Mouse (Mus musculus) hindbrain, postnatal 0 days (tissue): ENCODE data around the gene Dexi. TPM values are rescaled to one million over a fixed set of nuclear protein-coding genes. Genes with fewer than 3 reads are reported as not detected.

Experiments used
- ATAC-seq: fragments of 200-750 bp; cut with Nextera tagmentation; 2 replicates; pipeline ENCODE4 v1.8.0; 2017; ENCODE audit warnings: mild to moderate bottlenecking, moderate TSS enrichment, moderate library complexity
- DNase-seq: peaks from one replicate; pipeline ENCODE4 v3.0.0-alpha.2; 2015; ENCODE audit warnings: low spot score
- H3K27ac ChIP-seq: fragments of 300-500 bp; sonication (generic); 2 replicates; pipeline ENCODE4 v1.5.1; 2014; ENCODE audit warnings: mild to moderate bottlenecking
- H3K27me3 ChIP-seq: fragments of 300-500 bp; sonication (generic); 2 replicates; pipeline ENCODE4 v1.6.1; 2014; ENCODE audit warnings: low read length, mixed read lengths; ENCODE audit not compliant: insufficient read depth
- H3K36me3 ChIP-seq: fragments of 300-500 bp; sonication (generic); 2 replicates; pipeline ENCODE4 v1.6.1; 2014; ENCODE audit warnings: low read length, mixed read lengths; ENCODE audit not compliant: insufficient read depth
- H3K4me1 ChIP-seq: fragments of 300-500 bp; sonication (generic); 2 replicates; pipeline ENCODE4 v1.6.1; 2014; ENCODE audit warnings: antibody characterized with exemption, low read length, mixed read lengths; ENCODE audit not compliant: insufficient read depth
- H3K4me2 ChIP-seq: fragments of 300-500 bp; sonication (generic); 2 replicates; pipeline ENCODE4 v1.6.1; 2014; ENCODE audit warnings: low read depth, mild to moderate bottlenecking, low read length, moderate library complexity, mixed read lengths
- H3K4me3 ChIP-seq: fragments of 300-500 bp; sonication (generic); 2 replicates; pipeline ENCODE4 v1.5.1; 2014; ENCODE audit warnings: low read length
- H3K9ac ChIP-seq: fragments of 300-500 bp; sonication (generic); replicated peaks from 2 replicates; pipeline ENCODE4 v1.6.1; 2014; ENCODE audit warnings: mild to moderate bottlenecking, low read length, moderate library complexity, mixed read lengths
- H3K9me3 ChIP-seq: fragments of 300-500 bp; sonication (generic); 2 replicates; pipeline ENCODE4 v1.6.1; 2016; ENCODE audit warnings: low read length, mixed read lengths
- CTCF ChIP-seq: IDR thresholded peaks from 2 replicates; pipeline ENCODE4 v1.5.1; 2016; ENCODE audit warnings: antibody characterized with exemption, control low read depth, low read depth
- WGBS: fragments of 180-500 bp; shearing (Covaris S2); extraction: QIAGEN DNeasy Blood & Tissue Kit; methylation state at CpG from one replicate; pipeline ENCODE4 v1.1.7; 2014; 5-methylcytosine and 5-hydroxymethylcytosine counted together
- polyA plus RNA-seq: library from polyadenylated mRNA; unstranded; fragments of >200 nt; fragmentation: Nextera tagmentation; extraction: Ambion mirVana; gene quantifications from 2 replicates; pipeline ENCODE4 v1.2.1, GENCODE M21; 2015
- total RNA-seq: library from RNA; depleted of rRNA; stranded (reverse); fragments of >200 nt; gene quantifications from 2 replicates; pipeline ENCODE4 v1.2.3, GENCODE M21; 2014

Dexi gene
- total and polyA plus RNA-seq, 2 experiments from 2014 or later, result 21.6 to 50.7 TPM

- Histone ChIP-seq H3K27me3 (no peaks in the 10 kb centered on the region), H3K9me3 (no peaks in the 10 kb centered on the region), H3K4me3 (no peak within 1 kb of the TSS), H3K36me3 (no peaks in the 10 kb centered on the region), H3K4me2 (no peak within 1 kb of the TSS), H3K9ac (no peak within 1 kb of the TSS), H3K27ac (no peak within 1 kb of the TSS), H3K4me1 (no peaks in the 10 kb centered on the region)
- no peak for ATAC-seq
- TF ChIP-seq CTCF, result no peak
- DNase-seq, result no peak
- 84% methylated on average over 5 of the region's 5 CpGs for WGBS
Measured at GRCm38 (mm10) chr16:10479857-10480256, 63.0 kb downstream of the Dexi start, which contains the start of gene Ciita. Gene Ciita, plus strand, starts transcription at chr16:10480059.

- ATAC-seq, result no peak
- Histone ChIP-seq H3K36me3 (no peaks in the 10 kb centered on the region), H3K4me1 (no peaks in the 10 kb centered on the region), H3K4me2 (no peak overlapping the region), H3K4me3 (no peak overlapping the region), H3K27me3 (no peaks in the 10 kb centered on the region), H3K9me3 (no peaks in the 10 kb centered on the region), H3K27ac (no peak overlapping the region), H3K9ac (no peak overlapping the region)
- no peak for TF ChIP-seq CTCF
- no peak for DNase-seq
- 80% methylated on average over 2 of the region's 2 CpGs for WGBS
Measured at GRCm38 (mm10) chr16:10475919-10476318, 66.9 kb downstream of the Dexi start.

GRCm38 (mm10) chr16:10474956-10475355, 67.9 kb downstream of the Dexi start:
- H3K27me3 ChIP-seq, result no peaks in the 10 kb centered on the region
- ATAC-seq (no peak), DNase-seq (no peak)
- H3K4me1 ChIP-seq, result no peaks in the 10 kb centered on the region
- TF ChIP-seq CTCF, result no peak
- H3K4me3 ChIP-seq, result no peak overlapping the region
- no peak overlapping the region for H3K4me2 ChIP-seq
- no peak overlapping the region for H3K27ac ChIP-seq
- no peaks in the 10 kb centered on the region for H3K36me3 ChIP-seq
- no peak overlapping the region for H3K9ac ChIP-seq
- 73% methylated on average over 3 of the region's 3 CpGs for WGBS
- no peaks in the 10 kb centered on the region for H3K9me3 ChIP-seq

GRCm38 (mm10) chr16:10471950-10472349, 70.9 kb downstream of the Dexi start:
- Histone ChIP-seq H3K9me3 (no peaks in the 10 kb centered on the region), H3K4me1 (no peaks in the 10 kb centered on the region), H3K36me3 (no peaks in the 10 kb centered on the region), H3K27me3 (no peaks in the 10 kb centered on the region), H3K4me2 (no peak overlapping the region), H3K4me3 (no peak overlapping the region), H3K9ac (no peak overlapping the region), H3K27ac (no peak overlapping the region)
- no peak for ATAC-seq
- 94% methylated on average over 3 of the region's 3 CpGs for WGBS
- TF ChIP-seq CTCF, result no peak
- DNase-seq, result no peak

GRCm38 (mm10) chr16:10468201-10468600, 74.7 kb downstream of the Dexi start:
- no peaks in the 10 kb centered on the region for H3K4me1 ChIP-seq
- no peak for TF ChIP-seq CTCF
- ATAC-seq, result no peak
- H3K27me3 ChIP-seq, result no peaks in the 10 kb centered on the region
- no peak overlapping the region for H3K9ac ChIP-seq
- no peak overlapping the region for H3K27ac ChIP-seq
- H3K4me2 ChIP-seq, result no peak overlapping the region
- 59% methylated on average over 1 of the region's 1 CpGs for WGBS
- H3K36me3 ChIP-seq, result no peaks in the 10 kb centered on the region
- DNase-seq, result no peak
- H3K9me3 ChIP-seq, result no peaks in the 10 kb centered on the region
- H3K4me3 ChIP-seq, result no peak overlapping the region

GRCm38 (mm10) chr16:10467391-10468107, 75.3 kb downstream of the Dexi start:
- H3K27me3 ChIP-seq, result no peaks in the 10 kb centered on the region
- no peak overlapping the region for H3K4me3 ChIP-seq
- no peak for DNase-seq
- no peaks in the 10 kb centered on the region for H3K9me3 ChIP-seq
- H3K27ac ChIP-seq, result no peak overlapping the region
- no peaks in the 10 kb centered on the region for H3K4me1 ChIP-seq
- no peak overlapping the region for H3K9ac ChIP-seq
- no peak for ATAC-seq
- TF ChIP-seq CTCF, result no peak
- no peak overlapping the region for H3K4me2 ChIP-seq
- 37% methylated on average over 11 of the region's 11 CpGs for WGBS
- H3K36me3 ChIP-seq, result no peaks in the 10 kb centered on the region

GRCm38 (mm10) chr16:10465011-10465681, 77.7 kb downstream of the Dexi start:
- TF ChIP-seq CTCF, result no peak
- no peaks in the 10 kb centered on the region for H3K9me3 ChIP-seq
- H3K4me2 ChIP-seq, result no peak overlapping the region
- no peaks in the 10 kb centered on the region for H3K4me1 ChIP-seq
- no peak overlapping the region for H3K9ac ChIP-seq
- 35% methylated on average over 4 of the region's 4 CpGs for WGBS
- ATAC-seq (no peak), DNase-seq (no peak)
- H3K27ac ChIP-seq, result no peak overlapping the region
- H3K36me3 ChIP-seq, result no peaks in the 10 kb centered on the region
- no peak overlapping the region for H3K4me3 ChIP-seq
- no peaks in the 10 kb centered on the region for H3K27me3 ChIP-seq
